Mouse (Mus musculus): ENCODE results near the gene AA986860.

GRCm38 (mm10) chr1:130698601-130699000 is 33.2 kb upstream of the AA986860 start:
- no peak for TF ChIP-seq CTCF (IDR thresholded peaks at IDR 0.05; ENCODE audit: low read depth)
- TF ChIP-seq EP300 (IDR thresholded peaks at IDR 0.05; ENCODE audit: low read depth), result no peak

Data from liver, postnatal 0 days (tissue).